Mouse (Mus musculus) myocyte (in vitro differentiated cells): Measurements from ENCODE around the gene Dnase2a. TPM values are rescaled to one million over a fixed set of nuclear protein-coding genes. Genes with fewer than 3 reads are reported as not detected.

Experiments used
- H3K27me3 ChIP-seq: one replicate; pipeline ENCODE4 v1.6.1; 2011; ENCODE audit not compliant: control insufficient read depth, insufficient read depth, insufficient read length
- H3K36me3 ChIP-seq: one replicate; pipeline ENCODE4 v1.6.1; 2011; ENCODE audit not compliant: control insufficient read depth, insufficient read depth
- H3K4me2 ChIP-seq: one replicate; pipeline ENCODE4 v1.6.1; 2011; ENCODE audit warnings: low read depth, control low read depth
- H3K4me3 ChIP-seq: one replicate; pipeline ENCODE4 v1.5.1; 2011; ENCODE audit warnings: mild to moderate bottlenecking, control low read depth, moderate library complexity
- H3K79me2 ChIP-seq: one replicate; pipeline ENCODE4 v1.6.1; 2011; ENCODE audit not compliant: control insufficient read depth, insufficient read depth
- H3ac ChIP-seq: one replicate; pipeline ENCODE4 v1.6.1; 2011; ENCODE audit not compliant: control insufficient read depth, insufficient read length
- CEBPB ChIP-seq: IDR thresholded peaks from 2 replicates; pipeline ENCODE4 v1.6.1; 2011; ENCODE audit warnings: mild to moderate bottlenecking, moderate library complexity; ENCODE audit not compliant: poor library complexity, insufficient read depth, severe bottlenecking
- E2F4 ChIP-seq: IDR thresholded peaks from one replicate; pipeline ENCODE4 v1.6.1; 2011; ENCODE audit warnings: mild to moderate bottlenecking, control low read depth, moderate library complexity; ENCODE audit not compliant: insufficient read depth
- MAX ChIP-seq: IDR thresholded peaks from one replicate; pipeline ENCODE4 v1.6.1; 2011; ENCODE audit warnings: low read depth, mild to moderate bottlenecking, control low read depth
- MYOD1 ChIP-seq, 3 experiments: IDR thresholded peaks; one replicate each; pipeline ENCODE4 v1.6.1; 2011; ENCODE audit warnings: control low read depth in 2 of 3, low read depth in 2 of 3, mild to moderate bottlenecking in 2 of 3, moderate library complexity in 1 of 3; ENCODE audit not compliant: insufficient read length in 2 of 3, control insufficient read depth in 1 of 3
- MYOG ChIP-seq, 3 experiments: IDR thresholded peaks; one replicate each; pipeline ENCODE4 v1.6.1; 2011; ENCODE audit warnings: control low read depth in 2 of 3, low read depth in 2 of 3, mild to moderate bottlenecking in 2 of 3; ENCODE audit not compliant: insufficient read length in 2 of 3, control insufficient read depth in 1 of 3, insufficient read depth in 1 of 3
- POLR2A ChIP-seq: IDR thresholded peaks from one replicate; pipeline ENCODE4 v1.6.1; 2011; ENCODE audit warnings: low read depth, mild to moderate bottlenecking, control low read depth, moderate library complexity; ENCODE audit not compliant: insufficient read length
- POLR2AphosphoS2 ChIP-seq: IDR thresholded peaks from one replicate; pipeline ENCODE4 v1.6.1; 2011; ENCODE audit warnings: low read depth, control low read depth; ENCODE audit not compliant: insufficient read length
- REST ChIP-seq: IDR thresholded peaks from one replicate; pipeline ENCODE4 v1.6.1; 2011; ENCODE audit warnings: mild to moderate bottlenecking, control low read depth, moderate library complexity; ENCODE audit not compliant: insufficient read depth, insufficient read length
- SRF ChIP-seq: IDR thresholded peaks from one replicate; pipeline ENCODE4 v1.6.1; 2011; ENCODE audit warnings: low read depth; ENCODE audit not compliant: control insufficient read depth, insufficient read length
- TCF12 ChIP-seq: IDR thresholded peaks from one replicate; pipeline ENCODE4 v1.6.1; 2011; ENCODE audit warnings: mild to moderate bottlenecking, control low read depth; ENCODE audit not compliant: poor library complexity, insufficient read depth, severe bottlenecking
- TCF3 ChIP-seq: IDR thresholded peaks from one replicate; pipeline ENCODE4 v1.6.1; 2011; ENCODE audit warnings: low read depth, control low read depth; ENCODE audit not compliant: insufficient read length
- USF1 ChIP-seq: IDR thresholded peaks from one replicate; pipeline ENCODE4 v1.6.1; 2011; ENCODE audit warnings: low read depth, mild to moderate bottlenecking, control low read depth, moderate library complexity
- polyA plus RNA-seq: library from polyadenylated mRNA; unstranded; fragments of >200 nt; fragmentation: generic; extraction: Trizol; gene quantifications from one replicate; pipeline ENCODE4 v1.2.1, GENCODE M21; 2012; ENCODE audit warnings: missing spikeins

Gene Dnase2a
- polyA plus RNA-seq, 1 experiment = 9.2 TPM

DNA sequence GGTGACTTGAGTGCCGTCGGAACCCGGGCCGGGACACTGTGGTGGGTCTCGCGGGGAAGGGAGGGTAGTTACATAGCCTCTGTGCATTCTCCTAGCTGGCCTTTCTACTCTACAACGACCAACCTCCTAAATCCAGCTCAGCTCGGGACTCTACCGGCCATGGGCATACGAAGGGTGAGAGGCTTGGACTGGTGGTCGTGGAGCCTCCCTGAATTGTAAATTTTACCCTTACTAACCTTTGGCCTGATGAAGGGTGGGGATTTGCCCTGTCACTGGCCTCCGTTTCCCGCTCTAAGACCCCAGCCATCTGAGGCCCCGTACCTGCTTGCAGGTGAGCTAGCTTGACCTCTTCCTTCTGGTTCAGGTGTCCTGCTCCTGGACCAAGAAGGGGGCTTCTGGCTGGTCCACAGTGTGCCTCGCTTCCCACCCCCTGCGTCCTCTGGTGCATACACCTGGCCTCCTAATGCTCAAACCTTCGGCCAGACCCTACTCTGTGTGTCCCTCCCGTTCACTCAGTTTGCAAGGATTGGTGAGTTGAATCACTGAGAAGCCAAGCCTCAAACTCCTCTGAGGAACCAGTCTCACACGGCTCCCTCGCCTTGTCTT, 905 bp downstream of the Dnase2a start:
- peak overlapping the region; percentile 42 for H3K4me3 ChIP-seq
- H3K79me2 ChIP-seq = no peaks in the 10 kb centered on the region
- TF ChIP-seq MAX (no peak), MYOD1 (IDR thresholded peaks at IDR 0.05; ENCODE audit: control insufficient read depth in 1 of 3, insufficient read length in 2 of 3, low read depth in 2 of 3) (no peak), TCF12 (no peak)
- H3K4me2 ChIP-seq = peak overlapping the region; percentile 83
- H3ac ChIP-seq = no peak overlapping the region
- no peaks in the 10 kb centered on the region for H3K27me3 ChIP-seq
- no peaks in the 10 kb centered on the region for H3K36me3 ChIP-seq

DNA sequence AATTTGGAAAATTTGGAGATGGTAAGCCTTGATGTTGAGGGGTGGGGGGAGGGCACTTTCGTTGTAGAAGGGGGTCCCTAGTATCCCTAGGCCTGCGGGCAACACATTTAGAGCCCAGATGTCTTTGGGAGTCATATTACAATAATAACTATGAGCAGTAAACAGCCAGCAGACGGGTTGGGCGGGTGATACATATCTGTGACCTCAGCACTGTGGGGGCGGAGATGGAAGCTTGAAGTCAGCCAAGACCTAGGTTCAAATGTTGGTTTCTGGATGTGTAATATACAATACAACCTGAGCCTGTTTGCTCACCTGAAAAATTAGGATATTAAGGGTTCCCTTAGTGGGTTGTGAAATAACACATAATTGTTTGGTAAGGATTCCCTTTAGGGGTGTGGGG, 1.6 kb downstream of the Dnase2a start:
- Histone ChIP-seq H3ac (no peak overlapping the region), H3K4me2 (peak overlapping the region; percentile 83), H3K4me3 (no peak overlapping the region)

GRCm38 (mm10) chr8:84910551-84910950, 2.2 kb downstream of the Dnase2a start:
- peaks cover 3% of the 10 kb centered on the region for H3K27me3 ChIP-seq
- no peaks in the 10 kb centered on the region for H3K36me3 ChIP-seq
- TF ChIP-seq POLR2AphosphoS2 (no peak), TCF3 (no peak), CEBPB (no peak), TCF12 (no peak), MAX (no peak), USF1 (no peak), E2F4 (no peak), POLR2A (no peak), MYOG (IDR thresholded peaks at IDR 0.05; ENCODE audit: control insufficient read depth in 1 of 3, insufficient read depth in 1 of 3, insufficient read length in 2 of 3, low read depth in 2 of 3) (no peak), MYOD1 (IDR thresholded peaks at IDR 0.05; ENCODE audit: control insufficient read depth in 1 of 3, insufficient read length in 2 of 3, low read depth in 2 of 3) (no peak), REST (no peak), SRF (no peak)
- no peak overlapping the region for H3ac ChIP-seq
- H3K4me2 ChIP-seq = no peak overlapping the region
- H3K4me3 ChIP-seq = no peak overlapping the region
- no peaks in the 10 kb centered on the region for H3K79me2 ChIP-seq

More for the DNA sequence above, 1.6 kb downstream of the Dnase2a start:
- Histone ChIP-seq H3K79me2 (no peaks in the 10 kb centered on the region), H3K36me3 (no peaks in the 10 kb centered on the region), H3K27me3 (no peaks in the 10 kb centered on the region)
- TF ChIP-seq SRF = no peak
- TF ChIP-seq MYOG (IDR thresholded peaks at IDR 0.05; ENCODE audit: control insufficient read depth in 1 of 3, insufficient read depth in 1 of 3, insufficient read length in 2 of 3, low read depth in 2 of 3) = no peak
- no peak for TF ChIP-seq MYOD1 (IDR thresholded peaks at IDR 0.05; ENCODE audit: control insufficient read depth in 1 of 3, insufficient read length in 2 of 3, low read depth in 2 of 3)
- no peak for TF ChIP-seq REST
- no peak for TF ChIP-seq CEBPB

- Histone ChIP-seq H3K79me2 (no peaks in the 10 kb centered on the region), H3K36me3 (no peaks in the 10 kb centered on the region), H3K4me3 (no peak overlapping the region), H3K4me2 (no peak overlapping the region), H3K27me3 (peaks cover 9% of the 10 kb centered on the region), H3ac (no peak overlapping the region)
- TF ChIP-seq MAX = no peak
- no peak for TF ChIP-seq MYOG (IDR thresholded peaks at IDR 0.05; ENCODE audit: control insufficient read depth in 1 of 3, insufficient read depth in 1 of 3, insufficient read length in 2 of 3, low read depth in 2 of 3)
- no peak for TF ChIP-seq POLR2AphosphoS2
- TF ChIP-seq USF1 = no peak
- no peak for TF ChIP-seq TCF3
- no peak for TF ChIP-seq SRF
- TF ChIP-seq POLR2A = no peak
- no peak for TF ChIP-seq REST
- TF ChIP-seq TCF12 = no peak
- TF ChIP-seq MYOD1 (IDR thresholded peaks at IDR 0.05; ENCODE audit: control insufficient read depth in 1 of 3, insufficient read length in 2 of 3, low read depth in 2 of 3) = no peak
- no peak for TF ChIP-seq CEBPB
- TF ChIP-seq E2F4 = no peak
Observed at GRCm38 (mm10) chr8:84911854-84912253, 3.5 kb downstream of the Dnase2a start.

DNA sequence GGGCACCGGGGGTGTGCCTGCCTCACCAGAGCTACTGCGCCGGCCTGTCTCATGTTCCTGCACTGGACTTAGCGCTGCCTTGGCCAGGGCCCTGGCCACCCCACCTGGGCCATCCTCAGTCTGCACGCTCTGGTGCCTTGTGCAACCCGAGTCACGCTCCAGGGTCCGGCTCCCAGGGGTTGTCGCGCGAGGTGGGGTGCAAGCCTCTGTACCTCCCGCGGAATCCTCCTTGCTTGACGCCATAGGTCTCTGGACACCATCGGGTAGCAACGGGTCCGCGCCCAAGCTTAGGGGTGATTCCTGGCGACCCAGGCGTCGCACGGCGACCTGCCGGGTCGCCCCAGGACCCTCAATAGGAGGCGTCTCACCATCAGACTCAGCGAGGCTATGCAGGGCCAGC, 4.0 kb downstream of the Dnase2a start:
- Histone ChIP-seq H3K4me2 (no peak overlapping the region), H3K36me3 (no peaks in the 10 kb centered on the region), H3K4me3 (no peak overlapping the region), H3K27me3 (peaks cover 10% of the 10 kb centered on the region), H3ac (no peak overlapping the region), H3K79me2 (no peaks in the 10 kb centered on the region)
- TF ChIP-seq TCF12 = no peak
